Mouse (Mus musculus): ENCODE results near the gene Camkk1. TPM values are rescaled to one million over a fixed set of nuclear protein-coding genes. Genes with fewer than 3 reads are reported as not detected.

The Camkk1 gene
- polyA plus RNA-seq, 1 experiment = 2.2 TPM

GRCm38 (mm10) chr11:72989044-72989443, 29.8 kb upstream of the Camkk1 start:
- Histone ChIP-seq H3K27me3 (ENCODE audit: control insufficient read depth, insufficient read depth, low read length) (no peaks in the 10 kb centered on the region), H3K4me3 (ENCODE audit: extremely low read depth, insufficient read depth, insufficient read length) (no peak overlapping the region), H3K27ac (ENCODE audit: insufficient read depth, low read length) (no peak overlapping the region), H3K4me1 (ENCODE audit: control insufficient read depth, insufficient read depth, insufficient read length) (no peaks in the 10 kb centered on the region; the same call in 1 of the 2 replicates), H3K36me3 (ENCODE audit: control insufficient read depth, insufficient read depth, low read length) (peaks cover 40% of the 10 kb centered on the region)
- TF ChIP-seq POLR2A (IDR thresholded peaks at IDR 0.05; ENCODE audit: low read depth, low read length) (no peak), CTCF (IDR thresholded peaks at IDR 0.05; ENCODE audit: extremely low read depth, insufficient read depth, insufficient read length, insufficient replicate concordance) (no peak)
- 89% methylated on average over 6 of the region's 6 CpGs for WGBS
- no peak for DNase-seq (ENCODE audit: low read depth in 1 of 2, low spot score in 2 of 2)

GRCm38 (mm10) chr11:72990688-72991087, 28.1 kb upstream of the Camkk1 start:
- Histone ChIP-seq H3K4me1 (ENCODE audit: control insufficient read depth, insufficient read depth, insufficient read length) (no peaks in the 10 kb centered on the region; the same call in 1 of the 2 replicates), H3K27me3 (ENCODE audit: control insufficient read depth, insufficient read depth, low read length) (no peaks in the 10 kb centered on the region), H3K27ac (ENCODE audit: insufficient read depth, low read length) (no peak overlapping the region), H3K36me3 (ENCODE audit: control insufficient read depth, insufficient read depth, low read length) (peaks cover 34% of the 10 kb centered on the region), H3K4me3 (ENCODE audit: extremely low read depth, insufficient read depth, insufficient read length) (no peak overlapping the region)
- 94% methylated on average over 9 of the region's 9 CpGs for WGBS
- TF ChIP-seq POLR2A (IDR thresholded peaks at IDR 0.05; ENCODE audit: low read depth, low read length) (no peak), CTCF (IDR thresholded peaks at IDR 0.05; ENCODE audit: extremely low read depth, insufficient read depth, insufficient read length, insufficient replicate concordance) (no peak)
- no peak for DNase-seq (ENCODE audit: low read depth in 1 of 2, low spot score in 2 of 2)

- TF ChIP-seq CTCF (IDR thresholded peaks at IDR 0.05; ENCODE audit: extremely low read depth, insufficient read depth, insufficient read length, insufficient replicate concordance) (no peak), POLR2A (IDR thresholded peaks at IDR 0.05; ENCODE audit: low read depth, low read length) (no peak)
Observed at GRCm38 (mm10) chr11:72991961-72992360, 26.8 kb upstream of the Camkk1 start.

GRCm38 (mm10) chr11:72996346-72996745, 22.5 kb upstream of the Camkk1 start:
- Histone ChIP-seq H3K4me1 (ENCODE audit: control insufficient read depth, insufficient read depth, insufficient read length) (peaks cover 8% of the 10 kb centered on the region; the same call in 1 of the 2 replicates), H3K4me3 (ENCODE audit: extremely low read depth, insufficient read depth, insufficient read length) (no peak overlapping the region), H3K27ac (ENCODE audit: insufficient read depth, low read length) (no peak overlapping the region), H3K36me3 (ENCODE audit: control insufficient read depth, insufficient read depth, low read length) (peaks cover 9% of the 10 kb centered on the region), H3K27me3 (ENCODE audit: control insufficient read depth, insufficient read depth, low read length) (no peaks in the 10 kb centered on the region)
- TF ChIP-seq CTCF (IDR thresholded peaks at IDR 0.05; ENCODE audit: extremely low read depth, insufficient read depth, insufficient read length, insufficient replicate concordance) (no peak), POLR2A (IDR thresholded peaks at IDR 0.05; ENCODE audit: low read depth, low read length) (no peak)
- DNase-seq (ENCODE audit: low read depth in 1 of 2, low spot score in 2 of 2) = no peak
- 88% methylated on average over 6 of the region's 6 CpGs for WGBS

More at GRCm38 (mm10) chr11:72991961-72992360, 26.8 kb upstream of the Camkk1 start:
- Histone ChIP-seq H3K27ac (ENCODE audit: insufficient read depth, low read length) (no peak overlapping the region), H3K4me3 (ENCODE audit: extremely low read depth, insufficient read depth, insufficient read length) (no peak overlapping the region), H3K4me1 (ENCODE audit: control insufficient read depth, insufficient read depth, insufficient read length) (no peaks in the 10 kb centered on the region; the same call in 1 of the 2 replicates), H3K27me3 (ENCODE audit: control insufficient read depth, insufficient read depth, low read length) (no peaks in the 10 kb centered on the region), H3K36me3 (ENCODE audit: control insufficient read depth, insufficient read depth, low read length) (peaks cover 33% of the 10 kb centered on the region)
- no peak for DNase-seq (ENCODE audit: low read depth in 1 of 2, low spot score in 2 of 2)
- 86% methylated on average over 9 of the region's 9 CpGs for WGBS

GRCm38 (mm10) chr11:72996781-72997180, 22.0 kb upstream of the Camkk1 start:
- Histone ChIP-seq H3K4me1 (ENCODE audit: control insufficient read depth, insufficient read depth, insufficient read length) (peaks cover 8% of the 10 kb centered on the region; the same call in 1 of the 2 replicates), H3K36me3 (ENCODE audit: control insufficient read depth, insufficient read depth, low read length) (peaks cover 7% of the 10 kb centered on the region), H3K4me3 (ENCODE audit: extremely low read depth, insufficient read depth, insufficient read length) (no peak overlapping the region), H3K27me3 (ENCODE audit: control insufficient read depth, insufficient read depth, low read length) (no peaks in the 10 kb centered on the region), H3K27ac (ENCODE audit: insufficient read depth, low read length) (no peak overlapping the region)
- WGBS = 81% methylated on average over 2 of the region's 2 CpGs
- TF ChIP-seq POLR2A (IDR thresholded peaks at IDR 0.05; ENCODE audit: low read depth, low read length) = no peak
- no peak for TF ChIP-seq CTCF (IDR thresholded peaks at IDR 0.05; ENCODE audit: extremely low read depth, insufficient read depth, insufficient read length, insufficient replicate concordance)
- DNase-seq (ENCODE audit: low read depth in 1 of 2, low spot score in 2 of 2) = no peak

GRCm38 (mm10) chr11:72997529-72998326, 21.1 kb upstream of the Camkk1 start:
- Histone ChIP-seq H3K4me1 (ENCODE audit: control insufficient read depth, insufficient read depth, insufficient read length) (peaks cover 8% of the 10 kb centered on the region; the same call in 1 of the 2 replicates), H3K4me3 (ENCODE audit: extremely low read depth, insufficient read depth, insufficient read length) (no peak overlapping the region), H3K27me3 (ENCODE audit: control insufficient read depth, insufficient read depth, low read length) (no peaks in the 10 kb centered on the region), H3K27ac (ENCODE audit: insufficient read depth, low read length) (no peak overlapping the region), H3K36me3 (ENCODE audit: control insufficient read depth, insufficient read depth, low read length) (peaks cover 2% of the 10 kb centered on the region)
- no peak for DNase-seq (ENCODE audit: low read depth in 1 of 2, low spot score in 2 of 2)
- WGBS = 63% methylated on average over 13 of the region's 13 CpGs
- TF ChIP-seq CTCF (IDR thresholded peaks at IDR 0.05; ENCODE audit: extremely low read depth, insufficient read depth, insufficient read length, insufficient replicate concordance) = no peak
- no peak for TF ChIP-seq POLR2A (IDR thresholded peaks at IDR 0.05; ENCODE audit: low read depth, low read length)

GRCm38 (mm10) chr11:72998771-72999170, 20.0 kb upstream of the Camkk1 start, which contains the start of gene P2rx1:
Gene P2rx1 (plus strand): TSS chr11:72999103.
- 16% methylated on average over 8 of the region's 8 CpGs for WGBS
- Histone ChIP-seq H3K36me3 (ENCODE audit: control insufficient read depth, insufficient read depth, low read length) (no peaks in the 10 kb centered on the region), H3K4me3 (ENCODE audit: extremely low read depth, insufficient read depth, insufficient read length) (no peak within 1 kb of the TSS), H3K4me1 (ENCODE audit: control insufficient read depth, insufficient read depth, insufficient read length) (peaks cover 8% of the 10 kb centered on the region; the same call in 1 of the 2 replicates), H3K27ac (ENCODE audit: insufficient read depth, low read length) (no peak within 1 kb of the TSS), H3K27me3 (ENCODE audit: control insufficient read depth, insufficient read depth, low read length) (no peaks in the 10 kb centered on the region)
- TF ChIP-seq CTCF (IDR thresholded peaks at IDR 0.05; ENCODE audit: extremely low read depth, insufficient read depth, insufficient read length, insufficient replicate concordance) = no peak
- TF ChIP-seq POLR2A (IDR thresholded peaks at IDR 0.05; ENCODE audit: low read depth, low read length) = no peak
- no peak for DNase-seq (ENCODE audit: low read depth in 1 of 2, low spot score in 2 of 2)

All from spleen, adult 2 months (tissue).